Mouse (Mus musculus) liver, embryonic 14.5 days (tissue): ENCODE data around the gene Arfgef3. TPM values are rescaled to one million over a fixed set of nuclear protein-coding genes. Genes with fewer than 3 reads are reported as not detected.
A peak's percentile ranks its signal among the peaks of the same experiment; 100 is the strongest.
"Not testable (repeated sequence)": the region's sequence is repeated elsewhere in the genome, so short reads cannot be mapped to it uniquely, and the experiment has no call there.

ENCODE experiments used
- ATAC-seq: fragments of 200-750 bp; cut with Nextera tagmentation; 2 replicates; pipeline ENCODE4 v1.8.0; 2017; ENCODE audit warnings: moderate number of reproducible peaks, mild to moderate bottlenecking, moderate library complexity; ENCODE audit not compliant: insufficient read depth
- DNase-seq, 3 experiments: peaks; one replicate each; pipeline ENCODE4 v3.0.0-alpha.2; 2012 to 2013; ENCODE audit warnings: low read depth in 3 of 3, low spot score in 3 of 3
- H3K27ac ChIP-seq: fragments of 300-500 bp; sonication (generic); 2 replicates; pipeline ENCODE4 v1.5.1; 2014; ENCODE audit warnings: moderate library complexity, mild to moderate bottlenecking, control low read depth, inconsistent platforms
- H3K27me3 ChIP-seq: fragments of 300-500 bp; sonication (generic); 2 replicates; pipeline ENCODE4 v1.6.1; 2014; ENCODE audit warnings: mild to moderate bottlenecking, low read length, moderate library complexity; ENCODE audit not compliant: control insufficient read depth, insufficient read depth
- H3K36me3 ChIP-seq: fragments of 300-500 bp; sonication (generic); replicated peaks from 2 replicates; pipeline ENCODE4 v1.6.1; 2014; ENCODE audit warnings: low read depth; ENCODE audit not compliant: control insufficient read depth, insufficient read depth
- H3K4me1 ChIP-seq, 2 experiments: fragments of 200-500 bp in 1 of 2; fragments of 300-500 bp in 1 of 2; sonication (generic) in 1 of 2; replicated peaks; 2 replicates each; pipeline ENCODE4 v1.6.1; 2012 to 2014; ENCODE audit warnings: antibody characterized with exemption in 1 of 2, inconsistent platforms in 1 of 2, low read length in 1 of 2; ENCODE audit not compliant: control insufficient read depth in 2 of 2, insufficient read depth in 2 of 2
- H3K4me2 ChIP-seq: fragments of 300-500 bp; sonication (generic); 2 replicates; pipeline ENCODE4 v1.6.1; 2014; ENCODE audit warnings: low read depth, mild to moderate bottlenecking, control low read depth, moderate library complexity
- H3K4me3 ChIP-seq, 2 experiments: fragments of 200-500 bp in 1 of 2; fragments of 300-500 bp in 1 of 2; sonication (generic) in 1 of 2; 2 replicates each; pipeline ENCODE4 v1.5.1; 2012 to 2014; ENCODE audit warnings: low read depth in 2 of 2, low read length in 2 of 2, mild to moderate bottlenecking in 2 of 2, control low read depth in 1 of 2, inconsistent platforms in 1 of 2, moderate library complexity in 1 of 2; ENCODE audit not compliant: insufficient read depth in 1 of 2
- H3K9ac ChIP-seq: fragments of 300-500 bp; sonication (generic); replicated peaks from 2 replicates; pipeline ENCODE4 v1.6.1; 2014; ENCODE audit warnings: mild to moderate bottlenecking, control low read depth, moderate library complexity
- H3K9me3 ChIP-seq: fragments of 300-500 bp; sonication (generic); 2 replicates; pipeline ENCODE4 v1.6.1; 2016; ENCODE audit warnings: low read length, mixed read lengths; ENCODE audit not compliant: control insufficient read depth
- CTCF ChIP-seq: IDR thresholded peaks from 2 replicates; pipeline ENCODE4 v1.5.1; 2016; ENCODE audit warnings: antibody characterized with exemption, low read depth, control low read depth
- EP300 ChIP-seq: IDR thresholded peaks from 2 replicates; pipeline ENCODE4 v1.6.1; 2016; ENCODE audit warnings: antibody characterized with exemption, low read depth
- WGBS: fragments of 180-500 bp; shearing (Covaris S2); extraction: QIAGEN DNeasy Blood & Tissue Kit; methylation state at CpG from one replicate; pipeline ENCODE4 v1.1.7; 2014; ENCODE audit not compliant: insufficient replicate concordance; 5-methylcytosine and 5-hydroxymethylcytosine counted together
- polyA plus RNA-seq, 2 experiments: library from polyadenylated mRNA; depleted of rRNA in 1 of 2; stranded (reverse) in 1 of 2; unstranded in 1 of 2; fragments of >200 nt; fragmentation: Nextera tagmentation in 1 of 2; extraction: Ambion mirVana in 1 of 2; gene quantifications; 2 replicates each; pipeline versions ENCODE4 v1.2.1 to v1.2.3; 2012 to 2014

The Arfgef3 gene
- polyA plus RNA-seq, 2 experiments: under 0.01 to 0.01 TPM

DNA sequence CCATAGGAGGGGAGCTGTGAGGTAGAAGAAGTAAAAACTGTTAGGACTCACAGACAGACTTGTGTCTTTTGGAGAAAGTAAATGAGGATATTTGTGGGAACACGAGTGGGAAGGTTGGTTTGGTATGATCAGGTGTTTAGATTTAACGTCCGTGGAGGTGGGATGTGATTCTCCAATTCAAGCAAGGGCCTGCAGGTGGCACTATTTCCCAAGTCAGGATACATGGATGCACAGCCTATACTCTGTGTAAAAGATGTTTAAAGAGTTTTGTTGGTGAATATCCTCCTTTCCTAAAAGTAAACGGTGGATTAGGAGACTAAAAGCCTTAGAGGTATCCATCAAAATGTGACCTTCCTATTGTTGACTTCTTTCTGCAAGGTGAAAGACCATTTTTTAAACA lies 180.8 kb downstream of the Arfgef3 start:
- DNase-seq: no peak
- peak; percentile 55 for TF ChIP-seq CTCF
- TF ChIP-seq EP300: no peak
- 5% methylated on average over 4 of the region's 4 CpGs for WGBS
- H3K4me1 ChIP-seq: no peaks in the 10 kb centered on the region
- no peaks in the 10 kb centered on the region for H3K9me3 ChIP-seq
- no peak for ATAC-seq
- H3K27me3 ChIP-seq: no peaks in the 10 kb centered on the region
- no peak overlapping the region for H3K27ac ChIP-seq
- no peaks in the 10 kb centered on the region for H3K36me3 ChIP-seq
- no peak overlapping the region for H3K4me3 ChIP-seq
- no peak overlapping the region for H3K9ac ChIP-seq
- no peak overlapping the region for H3K4me2 ChIP-seq

DNA sequence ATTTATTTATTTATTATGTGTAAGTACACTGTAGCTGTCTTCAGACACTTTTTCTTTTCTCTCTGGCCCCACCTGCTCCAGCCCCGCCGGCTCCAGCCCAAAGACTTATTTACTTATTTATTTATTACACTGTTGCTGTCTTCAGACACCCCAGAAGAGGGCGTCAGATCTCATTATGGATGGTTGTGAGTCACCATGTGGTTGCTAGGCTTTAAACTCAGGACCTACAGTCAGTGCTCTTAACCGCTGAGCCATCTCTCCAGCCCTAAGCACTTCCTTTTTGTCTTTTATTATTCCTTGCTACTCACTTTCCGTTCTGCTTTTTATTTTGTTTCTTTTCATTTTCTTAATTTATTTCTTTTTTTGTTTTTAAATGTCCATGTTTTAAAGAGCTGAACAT lies 182.3 kb downstream of the Arfgef3 start:
- Histone ChIP-seq H3K27ac (no peak overlapping the region), H3K27me3 (no peaks in the 10 kb centered on the region), H3K9me3 (no peaks in the 10 kb centered on the region), H3K36me3 (no peaks in the 10 kb centered on the region), H3K9ac (no peak overlapping the region), H3K4me2 (no peak overlapping the region), H3K4me3 (no peak overlapping the region), H3K4me1 (no peaks in the 10 kb centered on the region)
- ATAC-seq (no peak), DNase-seq (no peak)
- 35% methylated on average over 5 of the region's 5 CpGs for WGBS
- TF ChIP-seq EP300 (no peak), CTCF (no peak)

DNA sequence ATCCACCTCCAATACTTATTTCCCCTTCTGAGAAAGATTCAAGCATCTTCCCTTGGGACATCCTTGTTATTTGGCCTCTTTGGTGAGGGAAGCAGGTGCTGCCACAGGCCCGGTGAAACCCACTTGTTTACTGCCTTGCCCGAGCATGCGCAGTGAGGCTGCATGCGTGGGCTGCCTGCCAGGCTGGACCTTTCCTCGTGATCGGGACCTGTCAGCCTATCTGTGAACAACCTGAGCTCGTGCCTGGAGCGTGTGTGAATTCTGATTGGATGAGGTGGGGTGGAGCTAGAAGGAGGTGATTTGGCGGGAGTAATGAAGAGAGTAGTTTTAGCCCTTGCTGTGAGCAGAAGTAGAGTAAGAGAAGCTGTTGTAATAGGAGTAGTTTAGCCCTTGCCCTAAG lies 184.7 kb downstream of the Arfgef3 start:
- H3K36me3 ChIP-seq, H3K4me3 ChIP-seq, ATAC-seq, H3K4me2 ChIP-seq, H3K4me1 ChIP-seq, H3K9ac ChIP-seq, DNase-seq, H3K9me3 ChIP-seq, H3K27ac ChIP-seq, H3K27me3 ChIP-seq: not testable (repeated sequence)
- 69% methylated on average over 9 of the region's 9 CpGs for WGBS

DNA sequence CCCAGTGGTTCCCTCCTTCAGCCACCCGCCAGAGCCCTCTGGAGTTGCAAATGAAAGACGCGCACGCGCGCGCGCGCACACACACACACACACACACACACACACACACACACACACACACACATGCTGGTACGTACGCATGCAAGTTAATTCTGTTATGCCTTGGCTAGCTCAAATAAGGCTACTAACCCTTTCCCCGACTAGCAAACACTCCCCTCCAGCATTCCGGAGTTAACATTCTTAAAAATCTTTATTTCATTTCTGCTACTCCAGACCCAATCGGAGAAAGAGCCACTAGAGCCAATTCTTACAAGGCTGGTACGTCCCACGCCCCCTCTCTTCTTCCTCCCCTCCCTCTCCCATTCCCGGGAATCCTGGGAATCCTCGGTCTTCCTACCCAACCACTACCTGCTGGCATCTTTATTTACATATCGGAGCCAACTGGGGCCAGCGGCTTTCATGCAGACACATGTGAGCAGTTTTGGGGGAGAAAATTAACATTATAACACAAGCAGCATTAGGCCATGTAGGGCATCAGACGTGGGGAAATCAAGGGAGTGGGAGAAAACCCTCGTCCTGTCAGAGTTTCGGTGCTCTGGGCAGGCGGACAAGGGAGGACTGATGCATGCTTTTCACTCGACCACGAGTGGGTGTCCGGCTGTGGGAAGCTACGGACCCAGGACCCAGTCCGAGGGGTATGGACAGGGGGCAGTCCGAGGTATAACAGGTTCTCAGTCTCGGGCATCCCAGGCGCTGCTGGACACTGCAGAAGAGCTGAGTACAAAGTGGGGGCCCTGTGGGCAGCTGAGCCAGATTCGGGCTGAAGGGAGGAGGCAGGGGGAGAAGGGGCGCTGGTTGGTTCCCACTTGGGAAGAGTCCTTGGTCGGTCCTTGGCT lies 194.2 kb downstream of the Arfgef3 start:
- H3K27ac ChIP-seq: no peak overlapping the region
- H3K9me3 ChIP-seq: no peaks in the 10 kb centered on the region
- H3K9ac ChIP-seq: no peak overlapping the region
- TF ChIP-seq EP300: no peak
- TF ChIP-seq CTCF: no peak
- ATAC-seq (no peak), DNase-seq (no peak)
- no peaks in the 10 kb centered on the region for H3K4me1 ChIP-seq
- H3K27me3 ChIP-seq: no peaks in the 10 kb centered on the region
- H3K36me3 ChIP-seq: no peaks in the 10 kb centered on the region
- H3K4me2 ChIP-seq: peak overlapping the region; percentile 42
- H3K4me3 ChIP-seq: peak overlapping the region; percentile 18; a peak in 3 of 4 replicates
- 9% methylated on average over 35 of the region's 35 CpGs for WGBS

DNA sequence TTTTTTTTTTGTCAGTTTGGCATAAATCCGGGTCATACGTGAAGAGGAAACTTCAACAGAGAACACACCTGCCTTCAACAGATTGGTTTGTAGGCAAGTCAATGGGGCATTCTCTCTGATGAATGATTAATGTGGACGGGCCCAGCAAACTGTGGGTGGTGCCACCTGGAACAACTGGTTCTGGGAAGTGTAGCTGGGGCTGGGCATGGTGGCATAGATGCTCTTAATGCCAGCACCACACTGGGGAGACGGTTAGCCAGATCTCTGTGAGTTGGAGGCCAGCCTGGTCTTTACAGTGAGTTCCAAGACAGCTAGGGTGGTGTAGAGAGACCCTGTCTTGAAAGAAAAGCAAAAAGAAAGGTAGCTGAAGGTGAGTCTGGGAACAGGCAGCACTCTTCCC lies 196.4 kb downstream of the Arfgef3 start:
- no peak overlapping the region for H3K4me2 ChIP-seq
- ATAC-seq (no peak), DNase-seq (no peak)
- no peak overlapping the region for H3K4me3 ChIP-seq
- no peak overlapping the region for H3K9ac ChIP-seq
- H3K27me3 ChIP-seq: no peaks in the 10 kb centered on the region
- no peak for TF ChIP-seq CTCF
- no peak for TF ChIP-seq EP300
- 59% methylated on average over 4 of the region's 4 CpGs for WGBS
- H3K27ac ChIP-seq: no peak overlapping the region
- H3K9me3 ChIP-seq: no peaks in the 10 kb centered on the region
- no peaks in the 10 kb centered on the region for H3K4me1 ChIP-seq
- no peaks in the 10 kb centered on the region for H3K36me3 ChIP-seq
